Mouse (Mus musculus) embryonic facial prominence, embryonic 14.5 days (tissue): ENCODE data around the gene Gmfg. TPM values are rescaled to one million over a fixed set of nuclear protein-coding genes. Genes with fewer than 3 reads are reported as not detected.

ENCODE experiments used
- ATAC-seq: fragments of 200-750 bp; cut with Nextera tagmentation; 2 replicates; pipeline ENCODE4 v1.8.0; 2017; ENCODE audit warnings: low read depth, moderate number of reproducible peaks, moderate TSS enrichment
- DNase-seq: peaks from one replicate; pipeline ENCODE4 v3.0.0-alpha.2; 2015; ENCODE audit warnings: low spot score
- H3K27ac ChIP-seq: fragments of 300-500 bp; sonication (generic); replicated peaks from 2 replicates; pipeline ENCODE4 v1.5.1; 2014; ENCODE audit warnings: low read depth, mild to moderate bottlenecking, low read length, moderate library complexity
- H3K27me3 ChIP-seq: fragments of 300-500 bp; sonication (generic); replicated peaks from 2 replicates; pipeline ENCODE4 v1.6.1; 2014; ENCODE audit warnings: low read length; ENCODE audit not compliant: control insufficient read depth, insufficient read depth
- H3K36me3 ChIP-seq: fragments of 300-500 bp; sonication (generic); 2 replicates; pipeline ENCODE4 v1.6.1; 2014; ENCODE audit warnings: low read length, mixed read lengths; ENCODE audit not compliant: control insufficient read depth, insufficient read depth
- H3K4me1 ChIP-seq: fragments of 300-500 bp; sonication (generic); 2 replicates; pipeline ENCODE4 v1.6.1; 2014; ENCODE audit warnings: antibody characterized with exemption, low read length; ENCODE audit not compliant: control insufficient read depth, insufficient read depth
- H3K4me2 ChIP-seq: fragments of 300-500 bp; sonication (generic); 2 replicates; pipeline ENCODE4 v1.6.1; 2014; ENCODE audit warnings: low read depth, mild to moderate bottlenecking, low read length, moderate library complexity, mixed read lengths
- H3K4me3 ChIP-seq: fragments of 300-500 bp; sonication (generic); 2 replicates; pipeline ENCODE4 v1.5.1; 2014; ENCODE audit warnings: low read depth, mild to moderate bottlenecking, low read length
- H3K9ac ChIP-seq: fragments of 300-500 bp; sonication (generic); 2 replicates; pipeline ENCODE4 v1.6.1; 2014; ENCODE audit warnings: low read depth, mild to moderate bottlenecking, low read length, moderate library complexity, mixed read lengths
- H3K9me3 ChIP-seq: fragments of 300-500 bp; sonication (generic); 2 replicates; pipeline ENCODE4 v1.6.1; 2016; ENCODE audit warnings: low read length; ENCODE audit not compliant: control insufficient read depth
- WGBS: fragments of 180-500 bp; shearing (Covaris S2); extraction: QIAGEN DNeasy Blood & Tissue Kit; methylation state at CpG from one replicate; pipeline ENCODE4 v1.1.7; 2014; 5-methylcytosine and 5-hydroxymethylcytosine counted together
- polyA plus RNA-seq: library from polyadenylated mRNA; unstranded; fragments of >200 nt; fragmentation: Nextera tagmentation; extraction: Ambion mirVana; gene quantifications from 2 replicates; pipeline ENCODE4 v1.2.1, GENCODE M21; 2014

Gmfg gene
- polyA plus RNA-seq, 1 experiment from 2014 or later, result 20.4 TPM

GRCm38 (mm10) chr7:28462769-28463168 lies 25.5 kb downstream of the Gmfg start:
- 98% methylated on average over 2 of the region's 2 CpGs for WGBS
- DNase-seq (no peak), ATAC-seq (no peak)
- no peak overlapping the region for H3K9ac ChIP-seq
- no peak overlapping the region for H3K4me3 ChIP-seq
- peaks cover 62% of the 10 kb centered on the region for H3K36me3 ChIP-seq
- peaks cover 4% of the 10 kb centered on the region for H3K4me1 ChIP-seq
- no peaks in the 10 kb centered on the region for H3K9me3 ChIP-seq
- H3K4me2 ChIP-seq, result no peak overlapping the region
- no peak overlapping the region for H3K27ac ChIP-seq
- H3K27me3 ChIP-seq, result peaks cover 12% of the 10 kb centered on the region

- ATAC-seq (peak; percentile 74), DNase-seq (peak; percentile 89)
- no peak overlapping the region for H3K4me3 ChIP-seq
- H3K9me3 ChIP-seq, result no peaks in the 10 kb centered on the region
- H3K4me1 ChIP-seq, result peaks cover 4% of the 10 kb centered on the region
- WGBS, result 55% methylated on average over 10 of the region's 10 CpGs
- no peak overlapping the region for H3K9ac ChIP-seq
- H3K4me2 ChIP-seq, result peak overlapping the region; percentile 3; the same call in 1 of the 2 replicates
- peaks cover 12% of the 10 kb centered on the region for H3K27me3 ChIP-seq
- no peak overlapping the region for H3K27ac ChIP-seq
- H3K36me3 ChIP-seq, result peaks cover 43% of the 10 kb centered on the region
Observed at GRCm38 (mm10) chr7:28464416-28465212, 27.4 kb downstream of the Gmfg start.

- Histone ChIP-seq H3K4me3 (peak overlapping the region; percentile 44), H3K27me3 (peaks cover 12% of the 10 kb centered on the region), H3K36me3 (peaks cover 25% of the 10 kb centered on the region), H3K9ac (peak overlapping the region; percentile 63), H3K4me1 (peaks cover 4% of the 10 kb centered on the region), H3K27ac (no peak overlapping the region), H3K9me3 (no peaks in the 10 kb centered on the region), H3K4me2 (peak overlapping the region; percentile 88)
- no peak for DNase-seq
- 32% methylated on average over 36 of the region's 40 CpGs for WGBS
- no peak for ATAC-seq
Observed at GRCm38 (mm10) chr7:28466721-28467212, 29.5 kb downstream of the Gmfg start.

GRCm38 (mm10) chr7:28467213-28467751 lies 30.0 kb downstream of the Gmfg start:
- DNase-seq, result peak; percentile 53
- WGBS, result 3% methylated on average over 23 of the region's 63 CpGs
- peak overlapping the region; percentile 88 for H3K4me2 ChIP-seq
- peaks cover 4% of the 10 kb centered on the region for H3K4me1 ChIP-seq
- peak overlapping the region; percentile 63 for H3K9ac ChIP-seq
- peaks cover 20% of the 10 kb centered on the region for H3K36me3 ChIP-seq
- H3K27me3 ChIP-seq, result peaks cover 12% of the 10 kb centered on the region
- ATAC-seq, result peak; percentile 77
- H3K27ac ChIP-seq, result no peak overlapping the region
- H3K4me3 ChIP-seq, result peak overlapping the region; percentile 44
- H3K9me3 ChIP-seq, result no peaks in the 10 kb centered on the region

GRCm38 (mm10) chr7:28476191-28476590 lies 38.9 kb downstream of the Gmfg start:
- H3K4me1 ChIP-seq, result no peaks in the 10 kb centered on the region
- no peak overlapping the region for H3K4me2 ChIP-seq
- no peaks in the 10 kb centered on the region for H3K9me3 ChIP-seq
- no peak overlapping the region for H3K4me3 ChIP-seq
- no peak for DNase-seq
- H3K27ac ChIP-seq, result no peak overlapping the region
- no peak for ATAC-seq
- no peaks in the 10 kb centered on the region for H3K36me3 ChIP-seq
- no peaks in the 10 kb centered on the region for H3K27me3 ChIP-seq
- WGBS, result 89% methylated on average over 6 of the region's 6 CpGs
- no peak overlapping the region for H3K9ac ChIP-seq

- ATAC-seq (no peak), DNase-seq (no peak)
- H3K9me3 ChIP-seq, result no peaks in the 10 kb centered on the region
- H3K27me3 ChIP-seq, result no peaks in the 10 kb centered on the region
- no peak overlapping the region for H3K27ac ChIP-seq
- H3K4me3 ChIP-seq, result no peak overlapping the region
- H3K4me2 ChIP-seq, result no peak overlapping the region
- no peaks in the 10 kb centered on the region for H3K36me3 ChIP-seq
- WGBS, result 77% methylated on average over 5 of the region's 5 CpGs
- no peak overlapping the region for H3K9ac ChIP-seq
- no peaks in the 10 kb centered on the region for H3K4me1 ChIP-seq
Observed at GRCm38 (mm10) chr7:28477363-28477762, 40.1 kb downstream of the Gmfg start.

GRCm38 (mm10) chr7:28478854-28479253 lies 41.6 kb downstream of the Gmfg start:
- ATAC-seq (peak; percentile 68; the same call in 1 of the 2 replicates), DNase-seq (peak; percentile 20)
- Histone ChIP-seq H3K27ac (no peak overlapping the region), H3K4me3 (no peak overlapping the region), H3K36me3 (no peaks in the 10 kb centered on the region), H3K4me2 (no peak overlapping the region), H3K4me1 (no peaks in the 10 kb centered on the region), H3K9me3 (no peaks in the 10 kb centered on the region), H3K9ac (no peak overlapping the region), H3K27me3 (no peaks in the 10 kb centered on the region)
- WGBS, result 9% methylated on average over 8 of the region's 8 CpGs

- H3K4me2 ChIP-seq, result no peak overlapping the region
- no peaks in the 10 kb centered on the region for H3K4me1 ChIP-seq
- H3K27ac ChIP-seq, result no peak overlapping the region
- ATAC-seq (no peak), DNase-seq (no peak)
- H3K4me3 ChIP-seq, result no peak overlapping the region
- H3K9me3 ChIP-seq, result no peaks in the 10 kb centered on the region
- H3K36me3 ChIP-seq, result no peaks in the 10 kb centered on the region
- H3K27me3 ChIP-seq, result no peaks in the 10 kb centered on the region
- no peak overlapping the region for H3K9ac ChIP-seq
- WGBS, result 82% methylated on average over 11 of the region's 11 CpGs
Observed at GRCm38 (mm10) chr7:28482854-28483253, 45.6 kb downstream of the Gmfg start.
